Mouse (Mus musculus): ENCODE measurements around the gene Rrp1. TPM values are rescaled to one million over a fixed set of nuclear protein-coding genes. Genes with fewer than 3 reads are reported as not detected.

Gene Rrp1
- polyA plus RNA-seq, 1 experiment from 2014 or later: 290 TPM

DNA sequence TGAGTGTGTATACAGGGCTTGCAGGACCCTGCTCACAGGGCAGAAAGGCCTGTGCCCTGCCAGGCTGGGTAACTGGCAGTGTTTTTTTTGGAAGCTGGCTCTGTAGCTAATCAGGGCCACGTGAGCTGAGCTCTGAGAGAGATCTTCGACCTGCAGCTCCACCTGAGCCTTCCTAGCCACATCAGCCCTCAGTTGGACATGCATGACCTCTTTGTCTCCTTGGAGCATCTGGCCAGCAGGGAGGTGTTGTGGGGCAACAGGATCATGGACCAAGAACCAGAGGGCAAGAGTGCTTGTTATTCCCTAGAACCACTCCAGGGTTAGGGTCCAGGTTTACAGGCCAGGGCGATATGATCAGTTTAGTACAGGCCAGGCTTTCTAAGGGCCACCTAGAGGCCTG is 34.6 kb upstream of the Rrp1 start:
- Histone ChIP-seq H3K4me1 (replicated peaks; ENCODE audit: control insufficient read depth, insufficient read depth, low read length) (no peaks in the 10 kb centered on the region), H3K27ac (ENCODE audit: low read depth, low read length) (no peak overlapping the region), H3K27me3 (ENCODE audit: control insufficient read depth, insufficient read depth, low read length) (no peaks in the 10 kb centered on the region), H3K36me3 (ENCODE audit: control insufficient read depth, insufficient read depth, low read length) (no peaks in the 10 kb centered on the region), H3K4me2 (ENCODE audit: low read depth, low read length, severe bottlenecking) (no peak overlapping the region), H3K9ac (ENCODE audit: low read length) (no peak overlapping the region), H3K4me3 (ENCODE audit: low read depth, low read length) (no peak overlapping the region), H3K9me3 (ENCODE audit: control insufficient read depth, low read length) (no peaks in the 10 kb centered on the region)
- ATAC-seq (replicated peaks; ENCODE audit: low FRiP score) (no peak), DNase-seq (ENCODE audit: low spot score) (no peak)
- 86% methylated on average over 3 of the region's 3 CpGs for WGBS

GRCm38 (mm10) chr10:78446195-78446594 is 33.4 kb upstream of the Rrp1 start:
- H3K4me3 ChIP-seq (ENCODE audit: low read depth, low read length): no peak overlapping the region
- H3K4me1 ChIP-seq (replicated peaks; ENCODE audit: control insufficient read depth, insufficient read depth, low read length): no peaks in the 10 kb centered on the region
- no peaks in the 10 kb centered on the region for H3K36me3 ChIP-seq (ENCODE audit: control insufficient read depth, insufficient read depth, low read length)
- ATAC-seq (replicated peaks; ENCODE audit: low FRiP score) (no peak), DNase-seq (ENCODE audit: low spot score) (no peak)
- no peaks in the 10 kb centered on the region for H3K27me3 ChIP-seq (ENCODE audit: control insufficient read depth, insufficient read depth, low read length)
- H3K9me3 ChIP-seq (ENCODE audit: control insufficient read depth, low read length): no peaks in the 10 kb centered on the region
- no peak overlapping the region for H3K27ac ChIP-seq (ENCODE audit: low read depth, low read length)
- H3K4me2 ChIP-seq (ENCODE audit: low read depth, low read length, severe bottlenecking): no peak overlapping the region
- no peak overlapping the region for H3K9ac ChIP-seq (ENCODE audit: low read length)
- 90% methylated on average over 3 of the region's 3 CpGs for WGBS

DNA sequence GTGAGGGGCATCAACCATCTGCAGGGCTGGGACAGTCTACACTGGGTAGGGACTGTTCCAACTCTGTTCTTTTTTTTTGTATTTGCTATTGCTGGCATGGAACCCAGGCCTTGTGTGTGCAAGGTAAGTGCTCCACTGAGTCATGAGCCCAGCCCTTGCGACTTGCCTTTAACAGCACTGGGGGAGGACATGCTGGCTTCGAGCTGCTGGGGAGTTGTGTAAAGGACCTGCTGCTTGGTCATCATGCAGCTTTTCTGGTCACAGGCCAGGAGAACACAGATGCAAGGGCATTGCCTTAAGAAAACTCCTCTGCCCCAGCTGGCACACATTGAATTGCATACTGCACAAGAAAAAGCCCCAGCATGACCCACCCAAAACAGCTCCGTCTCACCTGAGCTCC is 29.4 kb upstream of the Rrp1 start:
- H3K27ac ChIP-seq (ENCODE audit: low read depth, low read length): no peak overlapping the region
- no peaks in the 10 kb centered on the region for H3K36me3 ChIP-seq (ENCODE audit: control insufficient read depth, insufficient read depth, low read length)
- DNase-seq (ENCODE audit: low spot score) (no peak), ATAC-seq (replicated peaks; ENCODE audit: low FRiP score) (no peak)
- H3K4me2 ChIP-seq (ENCODE audit: low read depth, low read length, severe bottlenecking): no peak overlapping the region
- H3K27me3 ChIP-seq (ENCODE audit: control insufficient read depth, insufficient read depth, low read length): no peaks in the 10 kb centered on the region
- 96% methylated on average over 3 of the region's 3 CpGs for WGBS
- H3K9ac ChIP-seq (ENCODE audit: low read length): no peak overlapping the region
- no peaks in the 10 kb centered on the region for H3K9me3 ChIP-seq (ENCODE audit: control insufficient read depth, low read length)
- no peak overlapping the region for H3K4me3 ChIP-seq (ENCODE audit: low read depth, low read length)
- H3K4me1 ChIP-seq (replicated peaks; ENCODE audit: control insufficient read depth, insufficient read depth, low read length): no peaks in the 10 kb centered on the region

- no peak overlapping the region for H3K27ac ChIP-seq (ENCODE audit: low read depth, low read length)
- no peaks in the 10 kb centered on the region for H3K36me3 ChIP-seq (ENCODE audit: control insufficient read depth, insufficient read depth, low read length)
- H3K4me2 ChIP-seq (ENCODE audit: low read depth, low read length, severe bottlenecking): no peak overlapping the region
- no peak overlapping the region for H3K4me3 ChIP-seq (ENCODE audit: low read depth, low read length)
- H3K9me3 ChIP-seq (ENCODE audit: control insufficient read depth, low read length): no peaks in the 10 kb centered on the region
- no peak for DNase-seq (ENCODE audit: low spot score)
- no peaks in the 10 kb centered on the region for H3K4me1 ChIP-seq (replicated peaks; ENCODE audit: control insufficient read depth, insufficient read depth, low read length)
- ATAC-seq (replicated peaks; ENCODE audit: low FRiP score): no peak
- H3K9ac ChIP-seq (ENCODE audit: low read length): no peak overlapping the region
- no peaks in the 10 kb centered on the region for H3K27me3 ChIP-seq (ENCODE audit: control insufficient read depth, insufficient read depth, low read length)
- 84% methylated on average over 5 of the region's 5 CpGs for WGBS
Measured at GRCm38 (mm10) chr10:78441606-78442005, 28.8 kb upstream of the Rrp1 start.

GRCm38 (mm10) chr10:78440812-78441211 is 28.0 kb upstream of the Rrp1 start:
- WGBS: 69% methylated on average over 9 of the region's 9 CpGs
- Histone ChIP-seq H3K9ac (ENCODE audit: low read length) (no peak overlapping the region), H3K27me3 (ENCODE audit: control insufficient read depth, insufficient read depth, low read length) (no peaks in the 10 kb centered on the region), H3K4me2 (ENCODE audit: low read depth, low read length, severe bottlenecking) (no peak overlapping the region), H3K9me3 (ENCODE audit: control insufficient read depth, low read length) (no peaks in the 10 kb centered on the region), H3K4me3 (ENCODE audit: low read depth, low read length) (no peak overlapping the region), H3K27ac (ENCODE audit: low read depth, low read length) (no peak overlapping the region), H3K4me1 (replicated peaks; ENCODE audit: control insufficient read depth, insufficient read depth, low read length) (no peaks in the 10 kb centered on the region), H3K36me3 (ENCODE audit: control insufficient read depth, insufficient read depth, low read length) (no peaks in the 10 kb centered on the region)
- DNase-seq (ENCODE audit: low spot score) (peak; percentile 69), ATAC-seq (replicated peaks; ENCODE audit: low FRiP score) (no peak)

DNA sequence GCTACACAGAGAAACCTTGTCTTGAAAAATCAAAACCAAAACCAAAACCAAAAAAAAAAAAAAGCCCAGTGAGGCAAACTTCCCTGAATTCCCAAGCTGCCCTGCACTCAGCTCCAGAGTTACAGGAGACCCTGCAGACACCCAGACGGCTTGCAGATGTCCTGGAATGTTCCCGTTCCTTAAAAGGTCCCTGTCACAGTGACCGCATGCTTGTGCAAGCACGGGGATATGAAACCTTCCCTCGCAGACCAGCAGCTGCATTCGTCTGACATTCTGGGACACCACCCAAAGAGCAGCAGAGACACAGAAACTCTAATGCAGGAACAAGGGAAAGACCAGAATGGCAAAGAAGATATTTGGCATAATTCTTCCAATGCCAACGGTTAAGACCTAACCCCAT is 27.1 kb upstream of the Rrp1 start:
- ATAC-seq (replicated peaks; ENCODE audit: low FRiP score) (no peak), DNase-seq (ENCODE audit: low spot score) (no peak)
- Histone ChIP-seq H3K36me3 (ENCODE audit: control insufficient read depth, insufficient read depth, low read length) (no peaks in the 10 kb centered on the region), H3K4me1 (replicated peaks; ENCODE audit: control insufficient read depth, insufficient read depth, low read length) (no peaks in the 10 kb centered on the region), H3K27ac (ENCODE audit: low read depth, low read length) (no peak overlapping the region), H3K9ac (ENCODE audit: low read length) (no peak overlapping the region), H3K27me3 (ENCODE audit: control insufficient read depth, insufficient read depth, low read length) (no peaks in the 10 kb centered on the region), H3K4me3 (ENCODE audit: low read depth, low read length) (no peak overlapping the region), H3K9me3 (ENCODE audit: control insufficient read depth, low read length) (no peaks in the 10 kb centered on the region), H3K4me2 (ENCODE audit: low read depth, low read length, severe bottlenecking) (no peak overlapping the region)
- 89% methylated on average over 7 of the region's 7 CpGs for WGBS

DNA sequence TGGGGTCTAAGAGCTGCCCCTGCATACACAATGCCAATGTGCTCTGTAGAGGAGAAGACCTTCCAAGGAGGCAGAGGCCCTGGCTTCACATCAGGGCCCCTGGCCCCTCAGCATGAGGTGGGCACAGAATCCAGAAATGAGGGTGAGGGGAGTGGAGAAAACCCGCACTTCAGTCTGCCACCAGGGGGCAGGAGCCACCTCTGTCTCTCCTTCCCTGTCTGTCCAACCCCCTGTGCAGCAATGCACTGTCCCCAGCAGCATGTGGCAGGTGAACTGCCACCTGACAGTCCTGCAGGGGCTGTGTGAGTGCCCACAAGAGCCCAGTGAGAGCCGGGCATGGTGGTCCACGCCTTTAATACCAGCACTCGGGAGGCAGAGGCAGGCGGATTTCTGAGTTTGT is 26.7 kb upstream of the Rrp1 start:
- H3K27me3 ChIP-seq (ENCODE audit: control insufficient read depth, insufficient read depth, low read length): no peaks in the 10 kb centered on the region
- WGBS: 59% methylated on average over 5 of the region's 5 CpGs
- peak; percentile 63 for DNase-seq (ENCODE audit: low spot score)
- no peaks in the 10 kb centered on the region for H3K9me3 ChIP-seq (ENCODE audit: control insufficient read depth, low read length)
- H3K4me2 ChIP-seq (ENCODE audit: low read depth, low read length, severe bottlenecking): no peak overlapping the region
- no peak; the same call in 1 of the 2 replicates for ATAC-seq (replicated peaks; ENCODE audit: low FRiP score)
- no peaks in the 10 kb centered on the region for H3K4me1 ChIP-seq (replicated peaks; ENCODE audit: control insufficient read depth, insufficient read depth, low read length)
- H3K36me3 ChIP-seq (ENCODE audit: control insufficient read depth, insufficient read depth, low read length): no peaks in the 10 kb centered on the region
- no peak overlapping the region for H3K27ac ChIP-seq (ENCODE audit: low read depth, low read length)
- H3K4me3 ChIP-seq (ENCODE audit: low read depth, low read length): no peak overlapping the region
- H3K9ac ChIP-seq (ENCODE audit: low read length): no peak overlapping the region

- Histone ChIP-seq H3K4me1 (replicated peaks; ENCODE audit: control insufficient read depth, insufficient read depth, low read length) (no peaks in the 10 kb centered on the region), H3K9me3 (ENCODE audit: control insufficient read depth, low read length) (no peaks in the 10 kb centered on the region), H3K9ac (ENCODE audit: low read length) (no peak overlapping the region), H3K4me3 (ENCODE audit: low read depth, low read length) (no peak overlapping the region), H3K4me2 (ENCODE audit: low read depth, low read length, severe bottlenecking) (no peak overlapping the region), H3K27ac (ENCODE audit: low read depth, low read length) (no peak overlapping the region), H3K27me3 (ENCODE audit: control insufficient read depth, insufficient read depth, low read length) (no peaks in the 10 kb centered on the region), H3K36me3 (ENCODE audit: control insufficient read depth, insufficient read depth, low read length) (no peaks in the 10 kb centered on the region)
- ATAC-seq (replicated peaks; ENCODE audit: low FRiP score) (no peak), DNase-seq (ENCODE audit: low spot score) (peak; percentile 86)
- 12% methylated on average over 5 of the region's 5 CpGs for WGBS
Measured at GRCm38 (mm10) chr10:78438094-78438493, 25.3 kb upstream of the Rrp1 start.

GRCm38 (mm10) chr10:78432853-78433252 is 20.0 kb upstream of the Rrp1 start:
- no peaks in the 10 kb centered on the region for H3K27me3 ChIP-seq (ENCODE audit: control insufficient read depth, insufficient read depth, low read length)
- ATAC-seq (replicated peaks; ENCODE audit: low FRiP score): no peak
- H3K27ac ChIP-seq (ENCODE audit: low read depth, low read length): no peak overlapping the region
- H3K4me1 ChIP-seq (replicated peaks; ENCODE audit: control insufficient read depth, insufficient read depth, low read length): no peaks in the 10 kb centered on the region
- H3K36me3 ChIP-seq (ENCODE audit: control insufficient read depth, insufficient read depth, low read length): no peaks in the 10 kb centered on the region; the same call in 1 of the 2 replicates
- WGBS: 75% methylated on average over 3 of the region's 3 CpGs
- DNase-seq (ENCODE audit: low spot score): no peak
- no peak overlapping the region for H3K9ac ChIP-seq (ENCODE audit: low read length)
- no peak overlapping the region for H3K4me2 ChIP-seq (ENCODE audit: low read depth, low read length, severe bottlenecking)
- no peak overlapping the region for H3K4me3 ChIP-seq (ENCODE audit: low read depth, low read length)
- no peaks in the 10 kb centered on the region for H3K9me3 ChIP-seq (ENCODE audit: control insufficient read depth, low read length)
